Mouse (Mus musculus) testis, adult 2 months (tissue): ENCODE measurements around the gene Skiv2l.
"Not testable (repeated sequence)": the region's sequence is repeated elsewhere in the genome, so short reads cannot be mapped to it uniquely, and the experiment has no call there.

Source experiments
- CTCF ChIP-seq: fragments of 200-500 bp; IDR thresholded peaks from 2 replicates; pipeline ENCODE4 v1.5.1; 2012; ENCODE audit warnings: low read depth, mild to moderate bottlenecking, inconsistent platforms, low read length, moderate library complexity; ENCODE audit not compliant: control insufficient read depth, insufficient read depth, insufficient replicate concordance
- POLR2A ChIP-seq: fragments of 200-500 bp; IDR thresholded peaks from 2 replicates; pipeline ENCODE4 v1.6.1; 2012; ENCODE audit warnings: low read depth, mild to moderate bottlenecking, inconsistent platforms, low read length, moderate library complexity; ENCODE audit not compliant: control insufficient read depth

DNA sequence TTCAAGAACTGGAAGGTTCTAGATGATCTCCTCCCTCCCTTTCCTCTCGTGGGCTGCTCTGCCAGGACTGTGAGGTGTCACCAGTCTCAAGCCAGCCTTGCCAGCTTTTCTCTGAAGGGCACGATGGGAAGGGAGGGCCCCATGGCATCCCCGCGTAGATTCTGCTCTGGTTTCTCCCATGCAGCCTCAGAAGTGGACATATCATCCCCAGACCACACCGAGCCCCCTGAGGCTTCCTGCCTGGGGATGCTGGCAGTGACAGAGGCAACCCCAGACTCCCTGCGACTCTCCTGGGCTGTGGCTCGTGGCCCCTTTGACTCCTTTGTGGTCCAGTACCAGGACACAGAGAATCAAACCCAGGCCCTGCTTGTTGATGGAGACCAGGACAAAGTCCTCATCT lies 51.9 kb downstream of the Skiv2l start:
- not testable (repeated sequence) for TF ChIP-seq CTCF, POLR2A
